Mouse (Mus musculus) adrenal gland, adult (tissue): ENCODE measurements at regions not wholly inside any gene's neighbourhood (a gene's known extent, or its start where the extent isn't known, plus 50 kb on each side); places are given as distances from the start of the nearest gene placed in this dataset.

ENCODE experiments used
- DNase-seq, 2 experiments: peaks; one replicate each; pipeline ENCODE4 v3.0.0; 2022 to 2023; ENCODE audit warnings: low spot score in 1 of 2; ENCODE audit not compliant: inconsistent age in 2 of 2

- no peak for DNase-seq
Measured at GRCm38 (mm10) chr10:43777612-43778600, 123.6 kb downstream of the Qrsl1 start.

- no peak for DNase-seq
Measured at GRCm38 (mm10) chr10:43780571-43780970, 121.0 kb downstream of the Qrsl1 start.

- no peak for DNase-seq
Measured at GRCm38 (mm10) chr10:43783304-43783703, 118.2 kb downstream of the Qrsl1 start.

- DNase-seq = no peak
Measured at GRCm38 (mm10) chr10:43790780-43791179, 110.8 kb downstream of the Qrsl1 start.

- DNase-seq = no peak
Measured at GRCm38 (mm10) chr10:43791525-43792021, 110.0 kb downstream of the Qrsl1 start.

- no peak for DNase-seq
Measured at GRCm38 (mm10) chr10:43792618-43793017, 108.9 kb downstream of the Qrsl1 start.

- DNase-seq = no peak
Measured at GRCm38 (mm10) chr10:43794587-43794986, 107.0 kb downstream of the Qrsl1 start.

- DNase-seq = no peak
Measured at GRCm38 (mm10) chr10:43800077-43800476, 101.5 kb downstream of the Qrsl1 start.

GRCm38 (mm10) chr10:43815291-43815690, 86.3 kb downstream of the Qrsl1 start:
- no peak for DNase-seq

- DNase-seq = no peak
Measured at GRCm38 (mm10) chr10:43817522-43818198, 83.9 kb downstream of the Qrsl1 start.

- no peak for DNase-seq
Measured at GRCm38 (mm10) chr10:43818623-43819022, 82.9 kb downstream of the Qrsl1 start.

GRCm38 (mm10) chr10:43819434-43819833, 82.1 kb downstream of the Qrsl1 start:
- DNase-seq = no peak

GRCm38 (mm10) chr10:43822615-43823014, 78.9 kb downstream of the Qrsl1 start:
- no peak for DNase-seq

GRCm38 (mm10) chr10:43824009-43824408, 77.5 kb downstream of the Qrsl1 start:
- no peak for DNase-seq
